Mouse (Mus musculus): Measurements from ENCODE around the gene Vav2.

Vav2 gene

GRCm38 (mm10) chr2:27408194-27408593 lies 18.6 kb downstream of the Vav2 start:
- no peak for DNase-seq (ENCODE audit: low read depth)

GRCm38 (mm10) chr2:27406928-27407327 lies 19.9 kb downstream of the Vav2 start:
- DNase-seq (ENCODE audit: low read depth), result no peak

- DNase-seq (ENCODE audit: low read depth), result no peak
These were observed 21.5 kb downstream of the Vav2 start for GRCm38 (mm10) chr2:27405094-27405884.

GRCm38 (mm10) chr2:27404375-27405093 lies 22.3 kb downstream of the Vav2 start:
- DNase-seq (ENCODE audit: low read depth), result no peak

- DNase-seq (ENCODE audit: low read depth), result no peak
These were observed 25.3 kb downstream of the Vav2 start for GRCm38 (mm10) chr2:27401544-27401943.

GRCm38 (mm10) chr2:27400083-27400482 lies 26.8 kb downstream of the Vav2 start:
- no peak for DNase-seq (ENCODE audit: low read depth)

- DNase-seq (ENCODE audit: low read depth), result no peak
These were observed 30.0 kb downstream of the Vav2 start for GRCm38 (mm10) chr2:27396656-27397440.

GRCm38 (mm10) chr2:27394158-27394832 lies 32.5 kb downstream of the Vav2 start:
- DNase-seq (ENCODE audit: low read depth), result no peak

- DNase-seq (ENCODE audit: low read depth), result no peak
These were observed 34.6 kb downstream of the Vav2 start for GRCm38 (mm10) chr2:27392278-27392677.

GRCm38 (mm10) chr2:27390775-27391174 lies 36.1 kb downstream of the Vav2 start:
- no peak for DNase-seq (ENCODE audit: low read depth)

- DNase-seq (ENCODE audit: low read depth), result no peak
These were observed 36.5 kb downstream of the Vav2 start for GRCm38 (mm10) chr2:27390325-27390724.

- no peak for DNase-seq (ENCODE audit: low read depth)
These were observed 37.3 kb downstream of the Vav2 start for GRCm38 (mm10) chr2:27389272-27390162.

GRCm38 (mm10) chr2:27387209-27387608 lies 39.6 kb downstream of the Vav2 start:
- DNase-seq (ENCODE audit: low read depth), result no peak

GRCm38 (mm10) chr2:27381698-27382097 lies 45.1 kb downstream of the Vav2 start:
- no peak for DNase-seq (ENCODE audit: low read depth)

GRCm38 (mm10) chr2:27381254-27381653 lies 45.6 kb downstream of the Vav2 start:
- no peak for DNase-seq (ENCODE audit: low read depth)

GRCm38 (mm10) chr2:27377876-27378275 lies 49.0 kb downstream of the Vav2 start:
- no peak for DNase-seq (ENCODE audit: low read depth)

- no peak for DNase-seq (ENCODE audit: low read depth)
These were observed 49.7 kb downstream of the Vav2 start for GRCm38 (mm10) chr2:27377164-27377563.

- DNase-seq (ENCODE audit: low read depth), result no peak
These were observed 51.7 kb downstream of the Vav2 start for GRCm38 (mm10) chr2:27375141-27375540.

- no peak for DNase-seq (ENCODE audit: low read depth)
These were observed 53.5 kb downstream of the Vav2 start for GRCm38 (mm10) chr2:27373349-27373748.

- no peak for DNase-seq (ENCODE audit: low read depth)
These were observed 55.4 kb downstream of the Vav2 start for GRCm38 (mm10) chr2:27371450-27371849.

GRCm38 (mm10) chr2:27368980-27369379 lies 57.9 kb downstream of the Vav2 start:
- DNase-seq (ENCODE audit: low read depth), result no peak

Measured in 416B (cell line).